Mouse (Mus musculus) erythroblast, embryonic 14.5 days (primary cell): ENCODE data around the gene Utp20.

ENCODE experiments used
- GATA1 ChIP-seq: IDR thresholded peaks from 2 replicates; pipeline ENCODE4 v1.6.1; 2012; ENCODE audit warnings: low read length, inconsistent platforms, mixed read lengths
- TAL1 ChIP-seq: IDR thresholded peaks from 3 replicates; pipeline ENCODE4 v1.6.1; 2012; ENCODE audit warnings: low read length, inconsistent platforms, mixed read lengths

GRCm38 (mm10) chr10:88715621-88716020 lies 111.0 kb downstream of the Utp20 start:
- no peak for TF ChIP-seq GATA1
- TF ChIP-seq TAL1 = no peak
